Mouse (Mus musculus) intestine, embryonic 14.5 days (tissue): Measurements from ENCODE around the gene Enam. TPM values are rescaled to one million over a fixed set of nuclear protein-coding genes. Genes with fewer than 3 reads are reported as not detected.

Experiments
- ATAC-seq: fragments of 200-750 bp; cut with Nextera tagmentation; replicated peaks from 2 replicates; pipeline ENCODE4 v1.8.0; 2017; ENCODE audit warnings: low read depth, moderate number of reproducible peaks, moderate TSS enrichment, moderate library complexity; ENCODE audit not compliant: low FRiP score, low TSS enrichment
- DNase-seq: peaks from one replicate; pipeline ENCODE4 v3.0.0-alpha.2; 2018; ENCODE audit warnings: low spot score
- H3K27ac ChIP-seq: fragments of 300-500 bp; sonication (generic); 2 replicates; pipeline ENCODE4 v1.5.1; 2014; ENCODE audit warnings: low read depth, mild to moderate bottlenecking, control low read depth
- H3K27me3 ChIP-seq: fragments of 300-500 bp; sonication (generic); replicated peaks from 2 replicates; pipeline ENCODE4 v1.6.1; 2014; ENCODE audit warnings: low read length, control low read depth; ENCODE audit not compliant: control insufficient read depth, insufficient read depth
- H3K36me3 ChIP-seq: fragments of 300-500 bp; sonication (generic); 2 replicates; pipeline ENCODE4 v1.6.1; 2014; ENCODE audit warnings: low read length, control low read depth; ENCODE audit not compliant: control insufficient read depth, insufficient read depth
- H3K4me1 ChIP-seq: fragments of 300-500 bp; sonication (generic); replicated peaks from 2 replicates; pipeline ENCODE4 v1.6.1; 2014; ENCODE audit warnings: low read length, control low read depth, mixed read lengths; ENCODE audit not compliant: control insufficient read depth, insufficient read depth
- H3K4me2 ChIP-seq: fragments of 300-500 bp; sonication (generic); 2 replicates; pipeline ENCODE4 v1.6.1; 2014; ENCODE audit warnings: low read length
- H3K4me3 ChIP-seq: fragments of 300-500 bp; sonication (generic); 2 replicates; pipeline ENCODE4 v1.5.1; 2014; ENCODE audit warnings: low read depth, low read length, control low read depth, mixed read lengths
- H3K9ac ChIP-seq: fragments of 300-500 bp; sonication (generic); 2 replicates; pipeline ENCODE4 v1.6.1; 2014; ENCODE audit warnings: mild to moderate bottlenecking, low read length
- H3K9me3 ChIP-seq: fragments of 300-500 bp; sonication (generic); 2 replicates; pipeline ENCODE4 v1.6.1; 2016; ENCODE audit warnings: low read length, control low read depth; ENCODE audit not compliant: control insufficient read depth
- WGBS: fragments of 180-500 bp; shearing (Covaris S2); extraction: QIAGEN DNeasy Blood & Tissue Kit; methylation state at CpG from one replicate; pipeline ENCODE4 v1.1.7; 2014; 5-methylcytosine and 5-hydroxymethylcytosine counted together
- polyA plus RNA-seq: library from polyadenylated mRNA; unstranded; fragments of >200 nt; fragmentation: Nextera tagmentation; extraction: Ambion mirVana; gene quantifications from 2 replicates; pipeline ENCODE4 v1.2.1, GENCODE M21; 2014

Enam gene
- not detected in 2 replicates for polyA plus RNA-seq

- no peak within 1 kb of the TSS for H3K27ac ChIP-seq
- no peak within 1 kb of the TSS for H3K4me2 ChIP-seq
- no peak within 1 kb of the TSS for H3K4me3 ChIP-seq
- no peaks in the 10 kb centered on the region for H3K4me1 ChIP-seq
- DNase-seq (no peak), ATAC-seq (no peak)
- no peaks in the 10 kb centered on the region for H3K36me3 ChIP-seq
- H3K9me3 ChIP-seq = no peaks in the 10 kb centered on the region
- H3K27me3 ChIP-seq = no peaks in the 10 kb centered on the region
- no peak within 1 kb of the TSS for H3K9ac ChIP-seq
These were observed at the start of gene Enam for GRCm38 (mm10) chr5:88487675-88488074. Enam (plus strand) TSS chr5:88487975.

GRCm38 (mm10) chr5:88455691-88456090 lies 32.1 kb upstream of the Enam start, which contains the start of gene Ambn:
Ambn (plus strand) TSS chr5:88455991.
- Histone ChIP-seq H3K9ac (no peak within 1 kb of the TSS), H3K4me3 (no peak within 1 kb of the TSS), H3K4me1 (no peaks in the 10 kb centered on the region), H3K27ac (no peak within 1 kb of the TSS), H3K36me3 (no peaks in the 10 kb centered on the region), H3K4me2 (no peak within 1 kb of the TSS), H3K9me3 (no peaks in the 10 kb centered on the region), H3K27me3 (no peaks in the 10 kb centered on the region)
- 86% methylated on average over 3 of the region's 3 CpGs for WGBS
- no peak for DNase-seq
- ATAC-seq = no peak

- no peak overlapping the region for H3K9ac ChIP-seq
- H3K4me3 ChIP-seq = no peak overlapping the region
- WGBS = 86% methylated on average over 2 of the region's 2 CpGs
- no peak for ATAC-seq
- DNase-seq = no peak
- H3K36me3 ChIP-seq = no peaks in the 10 kb centered on the region
- H3K4me2 ChIP-seq = no peak overlapping the region
- no peaks in the 10 kb centered on the region for H3K9me3 ChIP-seq
- H3K27ac ChIP-seq = no peak overlapping the region
- no peaks in the 10 kb centered on the region for H3K27me3 ChIP-seq
- no peaks in the 10 kb centered on the region for H3K4me1 ChIP-seq
These were observed 20.3 kb upstream of the Enam start for GRCm38 (mm10) chr5:88467471-88467870.

- ATAC-seq (no peak), DNase-seq (no peak)
- WGBS = 88% methylated on average over 4 of the region's 4 CpGs
- Histone ChIP-seq H3K4me3 (no peak overlapping the region), H3K9me3 (no peaks in the 10 kb centered on the region), H3K36me3 (no peaks in the 10 kb centered on the region), H3K9ac (no peak overlapping the region), H3K27me3 (no peaks in the 10 kb centered on the region), H3K27ac (no peak overlapping the region), H3K4me2 (no peak overlapping the region), H3K4me1 (no peaks in the 10 kb centered on the region)
These were observed 18.7 kb upstream of the Enam start for GRCm38 (mm10) chr5:88468807-88469704.

- no peak overlapping the region for H3K9ac ChIP-seq
- no peak overlapping the region for H3K4me2 ChIP-seq
- 80% methylated on average over 2 of the region's 2 CpGs for WGBS
- ATAC-seq (no peak), DNase-seq (no peak)
- no peak overlapping the region for H3K27ac ChIP-seq
- H3K4me1 ChIP-seq = no peaks in the 10 kb centered on the region
- no peaks in the 10 kb centered on the region for H3K36me3 ChIP-seq
- no peaks in the 10 kb centered on the region for H3K9me3 ChIP-seq
- H3K4me3 ChIP-seq = no peak overlapping the region
- no peaks in the 10 kb centered on the region for H3K27me3 ChIP-seq
These were observed 1.2 kb downstream of the Enam start for GRCm38 (mm10) chr5:88489004-88489403.

- no peak for DNase-seq
- Histone ChIP-seq H3K4me1 (no peaks in the 10 kb centered on the region), H3K4me2 (no peak overlapping the region), H3K36me3 (no peaks in the 10 kb centered on the region), H3K27ac (no peak overlapping the region), H3K27me3 (no peaks in the 10 kb centered on the region), H3K9ac (no peak overlapping the region), H3K4me3 (no peak overlapping the region), H3K9me3 (no peaks in the 10 kb centered on the region)
- ATAC-seq = no peak
- 82% methylated on average over 5 of the region's 5 CpGs for WGBS
These were observed 3.3 kb downstream of the Enam start for GRCm38 (mm10) chr5:88491111-88491510.

- H3K9ac ChIP-seq = no peak overlapping the region
- DNase-seq = no peak
- H3K4me1 ChIP-seq = no peaks in the 10 kb centered on the region
- H3K27me3 ChIP-seq = no peaks in the 10 kb centered on the region
- 0 out of 2 replicates have a peak, but pooled peaks have one; percentile 19 for ATAC-seq
- no peaks in the 10 kb centered on the region for H3K9me3 ChIP-seq
- no peak overlapping the region for H3K4me2 ChIP-seq
- 77% methylated on average over 3 of the region's 3 CpGs for WGBS
- H3K4me3 ChIP-seq = no peak overlapping the region
- no peaks in the 10 kb centered on the region for H3K36me3 ChIP-seq
- no peak overlapping the region for H3K27ac ChIP-seq
These were observed 12.0 kb downstream of the Enam start for GRCm38 (mm10) chr5:88499781-88500180.

- Histone ChIP-seq H3K4me3 (no peak overlapping the region), H3K27ac (no peak overlapping the region), H3K4me2 (no peak overlapping the region), H3K27me3 (no peaks in the 10 kb centered on the region), H3K9me3 (no peaks in the 10 kb centered on the region), H3K36me3 (no peaks in the 10 kb centered on the region), H3K9ac (no peak overlapping the region), H3K4me1 (no peaks in the 10 kb centered on the region)
- 48% methylated on average over 1 of the region's 1 CpGs for WGBS
- no peak for DNase-seq
- ATAC-seq = no peak
These were observed 20.8 kb downstream of the Enam start for GRCm38 (mm10) chr5:88508555-88508954.

- Histone ChIP-seq H3K27ac (no peak overlapping the region), H3K36me3 (no peaks in the 10 kb centered on the region), H3K4me2 (no peak overlapping the region), H3K9me3 (no peaks in the 10 kb centered on the region), H3K4me1 (no peaks in the 10 kb centered on the region), H3K4me3 (no peak overlapping the region), H3K9ac (no peak overlapping the region), H3K27me3 (no peaks in the 10 kb centered on the region)
- DNase-seq (no peak), ATAC-seq (no peak)
- 72% methylated on average over 1 of the region's 1 CpGs for WGBS
These were observed 21.2 kb downstream of the Enam start for GRCm38 (mm10) chr5:88508990-88509389.
